Mouse (Mus musculus) gonadal fat pad, adult 2 months (tissue): Measurements from ENCODE around the gene Nr5a2. TPM values are rescaled to one million over a fixed set of nuclear protein-coding genes. Genes with fewer than 3 reads are reported as not detected.

Source experiments
- DNase-seq: peaks from one replicate; pipeline ENCODE4 v3.0.0-alpha.2; 2012; ENCODE audit warnings: low read depth
- polyA plus RNA-seq: library from polyadenylated mRNA; depleted of rRNA; stranded (reverse); fragments of >200 nt; gene quantifications from 2 replicates; pipeline ENCODE4 v1.2.3, GENCODE M21; 2012; rRNA removed

The Nr5a2 gene
- 1.3 and 1.5 TPM in 2 replicates for polyA plus RNA-seq

DNA sequence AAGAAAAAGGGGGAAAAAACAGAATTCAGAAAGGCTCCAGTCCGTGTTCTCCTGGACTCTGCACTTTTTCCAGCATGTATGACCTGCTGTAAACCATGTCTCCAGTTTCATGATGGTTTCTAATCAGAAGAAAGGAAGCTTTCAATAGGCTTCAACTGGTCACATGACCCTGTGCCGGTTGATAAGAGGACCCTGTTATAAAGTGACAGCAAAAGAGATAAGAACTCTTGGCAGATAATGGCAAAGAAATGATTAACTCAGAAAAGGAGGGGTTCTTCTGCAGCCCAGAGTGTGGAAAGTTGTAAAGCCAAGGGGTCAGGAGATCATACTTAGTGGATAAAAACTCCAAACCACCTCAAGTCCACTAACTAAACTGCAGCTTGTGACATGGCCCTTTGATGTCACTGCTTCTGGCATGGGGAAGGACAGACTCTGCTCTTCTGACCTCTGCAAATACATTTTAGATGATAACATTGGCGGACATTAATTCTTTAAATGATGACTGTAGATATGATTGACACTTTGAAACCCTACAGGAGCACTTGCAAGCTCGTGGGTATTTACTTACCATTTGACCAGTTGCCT lies at the start of gene Nr5a2:
Gene Nr5a2, minus strand, starts transcription at position 21 of the 585 bp plus-strand sequence.
- DNase-seq, result no peak

DNA sequence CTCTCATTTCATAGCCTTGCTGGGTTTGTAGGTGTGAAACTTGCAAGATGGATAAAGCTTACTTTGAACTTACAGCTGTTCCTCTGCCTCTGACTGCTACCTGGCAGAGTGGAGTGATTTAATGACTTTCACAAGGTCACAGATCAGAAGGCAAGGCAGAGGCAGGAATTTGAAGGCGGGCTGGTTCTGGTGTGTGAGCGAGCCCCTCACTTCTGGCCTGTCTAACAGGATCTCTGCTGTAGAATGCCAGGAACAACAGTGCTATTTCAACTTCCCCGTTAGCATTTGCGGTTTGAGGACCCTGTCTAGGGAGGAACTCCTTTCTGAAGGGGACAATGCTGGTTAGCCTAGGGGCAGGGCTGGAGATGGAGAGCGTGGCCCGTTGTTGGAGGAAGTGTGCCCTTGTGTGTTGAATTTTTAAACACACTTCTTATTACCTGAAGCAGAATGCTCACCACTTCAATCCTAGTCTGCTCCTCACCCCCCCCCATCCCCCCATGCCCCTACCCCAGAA lies 48.5 kb upstream of the Nr5a2 start:
- DNase-seq, result no peak

DNA sequence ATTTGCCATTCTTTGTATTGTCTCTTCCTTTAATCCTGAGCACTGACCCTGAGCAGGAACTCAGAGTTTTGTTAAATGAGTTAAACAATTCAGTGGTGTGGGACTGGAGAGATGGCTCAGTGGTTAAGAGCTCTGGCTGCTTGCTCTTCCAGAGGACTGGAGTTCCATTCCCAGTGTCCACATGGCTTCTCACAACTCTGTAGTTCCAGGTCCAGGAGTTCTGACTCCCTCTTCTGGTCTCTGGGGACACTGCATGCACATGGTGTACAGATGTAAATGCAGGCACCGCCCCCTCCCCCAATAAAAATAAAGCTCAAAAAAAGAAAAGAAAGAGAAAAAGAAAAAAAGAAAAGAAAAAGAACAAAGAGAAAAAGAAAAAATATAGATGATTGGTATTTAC lies 43.6 kb upstream of the Nr5a2 start:
- no peak for DNase-seq

DNA sequence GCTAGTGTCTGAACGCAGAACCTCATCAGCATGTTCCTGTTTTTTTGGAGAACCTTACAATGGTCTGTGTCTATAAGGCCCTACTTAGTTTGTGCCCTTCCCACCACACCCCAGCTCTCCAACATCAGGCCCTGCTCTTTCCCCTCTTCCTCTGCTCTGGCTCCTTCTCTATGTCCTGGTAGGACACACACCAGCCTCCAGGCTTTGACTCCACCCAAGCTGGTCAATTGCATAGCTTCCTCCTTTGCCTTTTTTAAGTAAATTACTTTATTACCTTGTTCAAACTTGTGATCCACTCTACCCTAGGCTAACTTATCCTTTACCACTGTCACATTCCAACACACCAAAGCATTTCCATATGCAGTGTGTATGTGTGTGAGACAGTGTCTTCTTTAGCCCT lies 42.9 kb upstream of the Nr5a2 start:
- no peak for DNase-seq

DNA sequence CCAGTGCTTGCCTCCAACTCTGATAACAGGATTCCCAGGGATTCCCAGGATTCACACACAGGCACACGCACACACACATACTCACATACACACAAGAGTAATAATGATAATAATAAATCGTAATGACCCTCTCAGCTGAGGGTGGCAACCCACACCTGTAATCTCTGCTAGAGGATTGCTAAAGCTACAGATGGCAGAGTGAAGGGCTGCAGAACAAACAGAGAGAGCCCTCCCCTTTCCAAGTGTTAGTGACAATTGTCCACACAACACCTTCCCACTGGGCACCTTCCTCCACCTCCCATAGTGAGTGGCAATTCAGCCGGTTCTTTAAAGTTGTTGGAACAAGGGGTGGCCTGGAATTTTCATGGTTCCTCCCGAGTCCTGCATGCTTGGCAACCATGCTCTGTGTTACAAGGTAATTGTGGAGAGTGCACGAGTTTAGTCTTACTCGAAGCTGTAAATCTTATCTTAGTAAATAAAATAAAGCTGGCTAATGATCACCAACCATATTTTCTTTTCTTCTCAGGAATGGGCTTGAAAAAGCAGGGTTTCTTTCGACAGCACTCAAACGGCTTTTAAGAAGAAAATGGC lies 31.6 kb upstream of the Nr5a2 start:
- DNase-seq, result no peak

DNA sequence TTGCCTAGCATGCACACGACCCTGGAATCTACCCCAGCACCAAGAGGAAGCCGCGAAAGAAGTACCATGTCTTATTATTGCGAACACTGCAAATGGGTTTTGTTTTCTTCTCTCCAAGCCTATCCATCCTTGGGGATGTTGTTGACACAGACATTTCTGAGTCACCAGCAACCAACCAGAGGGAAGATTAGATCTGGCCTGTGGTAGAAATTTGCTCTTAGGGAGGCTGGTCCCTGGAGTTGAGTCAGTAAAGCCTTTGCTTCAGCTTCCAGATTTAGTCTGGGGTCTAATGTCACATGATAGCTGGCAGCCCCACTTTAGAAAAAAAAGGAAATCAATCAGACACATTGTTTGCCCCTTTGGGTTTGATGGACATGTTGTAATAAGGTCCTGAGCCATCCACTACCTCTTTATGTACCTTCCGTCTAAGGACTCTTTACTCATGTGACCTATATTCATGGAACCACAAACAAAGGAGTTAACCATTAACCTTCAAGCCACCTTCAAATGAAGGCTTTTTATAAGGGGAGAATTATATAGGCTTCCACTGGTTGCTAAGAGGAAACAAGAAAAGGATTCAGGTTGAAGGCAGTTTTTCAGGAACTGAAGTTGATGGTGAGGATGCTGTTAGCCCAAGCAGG lies 20.1 kb upstream of the Nr5a2 start:
- DNase-seq, result no peak

DNA sequence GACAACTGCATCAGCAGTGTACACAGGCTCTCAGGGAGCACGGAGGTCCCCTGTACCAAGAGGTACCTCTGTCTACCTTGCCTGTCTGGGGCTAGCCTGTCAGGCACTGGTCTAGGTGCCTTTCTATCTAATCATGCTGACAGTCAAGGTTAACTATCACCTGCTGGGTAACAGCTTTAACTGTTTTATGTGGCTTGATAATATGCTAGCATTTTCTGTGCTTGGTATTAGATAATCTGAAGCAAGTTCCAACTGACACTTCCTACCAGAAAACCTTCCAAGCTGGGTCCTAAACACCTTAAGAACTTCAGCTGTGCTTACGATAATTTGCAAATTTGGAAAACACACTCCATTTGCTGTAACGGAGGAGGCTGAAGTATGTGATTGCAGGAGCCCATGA lies 17.6 kb upstream of the Nr5a2 start:
- DNase-seq, result no peak

DNA sequence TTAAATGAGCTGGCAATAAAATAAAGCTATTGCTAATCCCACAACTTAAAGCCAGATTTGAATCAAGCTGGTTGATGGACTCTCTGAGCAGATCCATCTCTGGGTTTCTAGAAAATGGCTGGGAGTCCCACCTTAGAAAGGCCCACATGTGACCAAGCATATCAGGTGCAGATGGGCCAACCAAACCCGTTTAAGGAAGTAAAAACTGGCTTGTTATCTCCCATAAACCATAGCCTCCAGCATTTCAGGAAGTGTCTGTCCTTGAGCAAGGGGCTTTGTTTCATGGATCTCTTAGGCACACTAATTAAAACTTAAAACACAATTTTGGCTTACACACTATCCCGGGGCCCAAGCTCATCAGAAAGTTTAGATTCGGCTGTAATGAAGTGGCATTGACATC lies 13.8 kb upstream of the Nr5a2 start:
- no peak for DNase-seq

DNA sequence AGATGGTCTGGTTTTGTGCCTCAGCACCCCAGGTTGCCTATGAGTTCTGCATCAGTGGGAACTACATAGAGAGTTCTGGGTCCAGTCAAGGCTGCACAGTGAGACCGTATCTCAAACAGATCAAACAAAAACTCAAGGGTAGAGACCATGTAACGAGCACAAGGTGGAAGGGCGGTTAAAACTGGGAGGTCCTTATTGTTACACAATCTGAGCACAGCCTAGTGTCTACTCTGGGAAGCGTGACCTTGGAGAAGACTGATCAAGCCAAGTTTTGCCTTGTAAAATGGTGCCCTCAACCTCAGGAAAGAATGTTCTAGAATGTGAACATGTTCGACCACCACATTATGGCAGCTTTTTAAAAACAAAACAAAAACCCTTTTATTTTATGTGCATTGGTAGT lies 12.8 kb upstream of the Nr5a2 start:
- no peak for DNase-seq

DNA sequence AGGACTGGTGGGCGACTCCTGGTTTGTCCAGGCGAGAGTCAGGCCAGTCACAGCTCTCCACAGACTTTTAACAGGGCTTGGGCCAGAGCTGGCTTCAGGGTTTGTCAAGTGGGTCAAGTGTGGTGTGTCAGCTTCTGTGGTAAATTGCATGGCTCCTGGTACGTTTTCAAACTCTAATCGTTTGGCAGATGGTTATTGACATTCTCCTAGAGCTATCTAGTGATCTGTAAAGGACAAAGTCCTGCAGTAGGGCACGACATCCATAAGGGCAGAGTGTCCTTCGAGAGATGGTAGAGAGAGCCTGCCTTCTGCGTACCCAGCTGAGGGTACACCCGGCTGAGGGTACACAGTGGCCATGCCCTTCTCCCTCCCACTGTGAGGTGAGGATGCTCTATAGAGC lies 10.7 kb upstream of the Nr5a2 start:
- DNase-seq, result no peak

DNA sequence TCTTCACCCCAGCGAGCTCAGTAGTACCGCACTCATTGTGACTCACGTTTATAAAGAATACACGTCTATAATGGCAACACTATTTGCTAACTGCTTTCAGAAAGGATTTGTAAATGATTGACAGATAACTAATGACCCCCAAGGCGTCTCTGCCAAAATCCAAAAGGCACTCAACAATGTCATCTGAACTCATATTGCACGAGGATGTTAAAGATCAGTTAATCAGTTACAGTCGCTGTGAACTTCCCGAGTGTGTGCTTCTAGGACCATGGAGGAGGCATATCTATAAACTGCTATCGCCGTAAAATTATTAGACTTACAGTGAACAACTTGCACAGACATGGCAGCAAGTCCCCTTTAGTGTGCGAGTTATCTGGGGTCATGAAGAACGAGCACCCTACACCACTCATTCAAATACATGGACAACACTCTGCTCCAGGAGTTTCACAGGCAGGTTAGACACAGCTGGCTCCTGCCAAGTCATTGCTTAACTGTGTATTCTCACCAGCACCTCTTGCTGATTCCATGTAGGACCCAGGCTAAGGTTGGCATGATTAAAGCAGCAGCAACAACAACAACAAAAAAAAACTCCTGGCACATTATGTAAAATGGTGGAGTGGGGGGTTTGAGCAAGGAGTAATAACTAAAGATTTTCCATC lies 6.6 kb upstream of the Nr5a2 start:
- no peak for DNase-seq

DNA sequence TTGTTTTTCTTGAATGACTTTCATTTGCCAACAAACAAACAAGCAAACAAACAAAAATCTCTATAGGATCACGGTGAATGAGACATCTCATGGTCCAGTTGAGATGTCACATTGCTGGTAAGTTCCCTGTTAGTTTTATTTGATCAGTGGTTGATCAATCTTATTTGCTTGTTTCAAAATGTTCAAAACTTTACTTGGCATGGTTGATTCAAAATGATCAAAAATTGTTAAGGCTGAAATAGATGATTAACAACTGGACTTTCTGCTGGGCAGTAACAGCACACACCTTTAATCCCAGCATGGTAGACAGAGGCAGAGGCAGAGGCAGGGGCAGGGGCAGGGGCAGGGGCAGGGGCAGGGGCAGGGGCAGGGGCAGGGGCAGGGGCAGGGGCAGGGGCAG lies 757 bp downstream of the Nr5a2 start:
- DNase-seq, result no peak

DNA sequence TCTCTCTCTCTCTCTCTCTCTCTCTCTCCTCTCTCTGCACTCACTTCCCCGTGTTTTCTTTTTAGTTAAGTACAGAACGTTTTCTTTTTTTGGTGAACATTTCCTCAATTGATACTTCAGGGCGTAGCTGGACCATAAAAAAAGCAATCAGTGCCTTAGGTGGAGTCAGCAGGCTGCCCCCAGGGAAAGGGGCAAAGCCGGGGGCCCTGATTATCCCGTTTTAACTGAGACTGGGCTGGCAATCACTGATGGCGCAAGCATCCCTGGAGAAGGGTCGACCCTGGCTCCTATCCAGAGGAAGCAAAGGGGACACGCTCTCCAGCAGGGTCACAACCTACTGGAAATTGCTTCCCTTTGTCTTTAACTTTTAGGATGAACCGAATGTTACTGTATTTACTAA lies 1.6 kb downstream of the Nr5a2 start:
- no peak for DNase-seq

DNA sequence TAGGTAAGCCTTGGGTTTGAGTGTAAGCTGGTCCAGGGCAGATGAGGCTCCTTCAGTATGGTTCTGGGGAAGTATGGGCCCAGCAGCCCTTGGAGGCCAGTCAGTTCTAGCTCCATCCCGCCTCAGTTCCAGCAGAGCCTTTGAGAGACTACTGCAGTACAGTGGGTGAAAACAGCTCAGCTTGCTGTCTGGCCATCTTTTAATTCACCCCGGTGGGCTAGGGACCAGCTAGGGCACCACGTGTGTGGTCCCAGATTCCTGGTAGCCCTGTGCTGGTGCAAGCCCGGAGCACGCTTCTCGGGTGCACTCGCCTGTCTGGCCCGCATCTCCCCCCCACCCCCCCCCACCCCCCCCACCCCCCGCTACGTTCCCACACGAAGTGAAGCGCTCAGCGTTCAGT lies 2.1 kb downstream of the Nr5a2 start:
- no peak for DNase-seq

DNA sequence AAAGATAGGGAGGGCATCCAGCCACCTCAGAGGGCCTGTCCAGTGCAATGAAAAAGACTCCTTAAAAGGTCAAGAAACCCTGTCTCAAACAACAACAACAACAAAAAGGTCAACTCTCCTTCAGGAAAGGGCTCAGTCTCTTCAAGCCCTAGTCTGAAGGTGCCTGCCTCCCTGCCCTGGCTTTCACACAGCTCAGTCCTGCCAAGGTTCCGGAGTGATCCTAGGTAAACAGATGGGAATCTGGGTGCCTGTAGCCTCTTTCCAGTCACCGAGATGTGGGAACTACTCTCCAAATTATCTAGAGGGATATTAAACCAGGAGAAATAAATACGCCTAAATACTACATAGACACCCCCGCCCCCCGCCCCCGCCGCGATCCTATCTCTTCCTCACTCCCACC lies 2.6 kb downstream of the Nr5a2 start:
- no peak for DNase-seq

DNA sequence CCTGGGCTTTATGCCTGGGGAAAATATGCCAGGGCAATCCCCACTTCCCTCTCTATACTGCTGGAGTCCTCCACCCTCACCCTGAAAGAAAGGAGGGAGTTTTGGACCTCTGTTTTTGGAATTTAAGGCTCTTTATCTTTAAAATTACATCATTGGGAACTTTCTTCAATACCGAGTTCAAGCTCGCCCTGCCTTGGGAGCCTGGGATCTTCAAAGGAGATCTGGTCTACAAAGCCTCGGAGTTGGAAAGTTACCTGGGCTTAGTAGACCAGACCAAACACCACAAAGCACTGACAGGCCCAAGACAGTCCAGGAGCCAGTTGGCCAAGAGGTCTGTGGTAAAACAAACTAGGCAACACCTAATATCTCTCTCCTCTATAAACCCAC lies 6.1 kb downstream of the Nr5a2 start:
- DNase-seq, result no peak

DNA sequence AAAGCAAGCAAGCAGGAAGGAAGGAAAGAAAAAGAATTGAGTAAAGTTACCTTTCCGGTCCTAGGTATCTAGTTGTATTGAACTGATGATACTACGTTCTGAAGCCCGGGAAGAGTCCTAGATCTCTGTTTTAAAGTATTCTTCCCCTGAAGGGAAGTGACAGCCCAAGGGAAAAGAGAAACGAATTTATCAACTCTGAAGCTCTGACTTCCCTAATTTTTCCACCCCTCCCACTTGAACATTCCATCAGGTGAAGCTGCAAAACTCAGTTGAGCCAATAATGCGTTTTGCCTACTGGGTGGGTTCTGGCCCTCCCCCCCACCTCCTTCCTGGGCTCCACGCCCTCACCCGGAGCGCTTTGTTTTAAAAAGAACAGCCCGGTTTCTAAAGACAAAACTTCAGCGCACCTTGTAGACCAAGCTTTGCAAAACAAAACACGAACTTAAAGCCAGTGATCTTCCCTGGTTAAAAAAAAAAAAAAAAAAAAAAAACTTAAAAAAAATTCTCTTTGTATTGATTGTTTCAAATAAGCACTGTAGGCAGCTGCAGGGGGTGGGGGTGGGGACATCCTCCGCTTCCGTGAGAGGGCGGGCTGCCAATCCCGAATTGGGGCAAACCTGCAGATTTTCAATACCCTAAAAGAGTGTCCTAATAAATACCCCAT lies 6.7 kb downstream of the Nr5a2 start:
- no peak for DNase-seq

DNA sequence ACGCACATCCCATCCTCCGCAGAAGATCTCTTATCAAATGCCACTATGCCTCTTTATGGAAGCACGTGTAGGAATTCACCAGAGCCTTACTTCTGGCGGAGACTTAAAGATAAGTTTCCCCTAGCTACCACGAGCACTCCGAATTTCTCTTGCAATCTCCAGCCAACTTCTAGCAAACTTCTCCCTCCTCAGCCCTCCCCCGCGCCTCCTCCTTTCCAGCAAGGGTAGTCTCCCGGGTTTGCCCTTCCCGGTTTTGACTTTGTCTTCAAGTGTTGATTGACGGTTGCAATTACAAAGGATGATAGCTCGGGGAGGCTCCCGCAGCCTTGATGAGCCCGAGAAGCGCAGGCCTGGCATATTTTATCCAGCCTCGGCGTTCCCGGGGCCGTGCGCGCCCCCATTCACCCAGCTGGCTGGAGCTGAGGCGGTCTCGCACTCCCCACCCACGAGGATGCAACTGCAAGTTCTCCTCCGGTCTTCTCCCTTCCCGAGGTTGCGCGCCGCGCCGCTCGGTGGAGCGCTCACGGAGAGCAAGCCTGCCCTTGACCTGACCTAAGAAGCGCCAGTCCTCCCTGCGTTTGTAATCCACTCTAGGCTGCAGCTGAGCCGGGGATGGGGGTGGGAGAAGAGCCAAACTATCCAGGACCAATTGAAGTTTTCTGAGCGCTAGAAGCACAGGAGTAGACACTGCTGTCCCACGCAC lies 7.5 kb downstream of the Nr5a2 start:
- DNase-seq, result no peak

DNA sequence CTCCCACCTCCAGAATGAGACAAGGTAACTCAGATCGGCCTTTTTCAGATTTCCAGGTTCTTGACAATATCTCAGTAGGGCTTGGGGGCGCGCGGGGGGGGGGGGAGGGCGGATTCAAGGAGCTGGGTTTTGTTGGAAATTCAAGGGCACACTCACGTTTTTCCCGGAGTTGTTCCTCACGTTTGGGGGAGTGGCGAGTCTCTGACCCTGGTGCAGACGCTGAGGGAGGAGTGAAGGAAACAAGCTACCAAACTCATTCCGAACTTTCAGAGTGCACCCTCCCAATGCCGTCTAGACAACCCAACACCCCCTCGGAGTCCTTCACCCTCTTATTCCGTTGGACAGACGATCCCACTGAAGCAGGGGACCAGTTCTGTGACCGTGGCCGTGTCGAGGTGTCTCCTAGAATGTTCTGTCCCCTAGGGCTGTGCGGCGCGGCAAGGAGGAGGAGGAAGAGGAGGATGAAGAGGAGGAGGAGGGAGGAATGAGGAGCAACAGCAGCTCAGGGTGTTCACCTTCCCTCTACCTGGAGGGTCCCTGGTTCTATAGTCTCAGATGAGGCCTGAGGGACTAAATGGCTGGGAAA lies 8.2 kb downstream of the Nr5a2 start:
- DNase-seq, result no peak

DNA sequence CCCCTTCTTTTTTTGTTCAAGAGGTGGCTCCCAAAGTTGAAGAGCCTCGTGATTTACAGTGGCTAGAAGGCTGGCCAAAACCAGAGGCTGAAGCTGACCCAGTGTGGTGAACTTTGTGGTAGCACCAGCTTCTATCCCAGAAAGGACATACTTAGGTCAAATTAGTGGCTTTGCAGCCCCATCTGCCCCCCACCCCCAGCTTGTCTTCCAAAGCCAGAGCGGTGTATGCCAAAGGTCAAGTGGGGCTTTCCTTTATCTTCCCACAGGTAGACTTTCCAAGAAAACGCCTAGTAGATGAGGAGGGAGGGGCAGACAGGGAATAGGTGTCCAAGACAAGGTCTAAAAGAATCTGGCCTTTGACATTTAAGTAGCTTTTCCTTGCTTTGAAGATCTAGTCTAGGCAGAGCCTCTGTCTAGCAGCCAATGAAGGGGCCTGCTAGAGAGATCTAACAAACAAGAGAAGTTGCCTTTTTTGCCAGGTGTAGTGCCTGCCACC lies 9.0 kb downstream of the Nr5a2 start:
- no peak for DNase-seq

DNA sequence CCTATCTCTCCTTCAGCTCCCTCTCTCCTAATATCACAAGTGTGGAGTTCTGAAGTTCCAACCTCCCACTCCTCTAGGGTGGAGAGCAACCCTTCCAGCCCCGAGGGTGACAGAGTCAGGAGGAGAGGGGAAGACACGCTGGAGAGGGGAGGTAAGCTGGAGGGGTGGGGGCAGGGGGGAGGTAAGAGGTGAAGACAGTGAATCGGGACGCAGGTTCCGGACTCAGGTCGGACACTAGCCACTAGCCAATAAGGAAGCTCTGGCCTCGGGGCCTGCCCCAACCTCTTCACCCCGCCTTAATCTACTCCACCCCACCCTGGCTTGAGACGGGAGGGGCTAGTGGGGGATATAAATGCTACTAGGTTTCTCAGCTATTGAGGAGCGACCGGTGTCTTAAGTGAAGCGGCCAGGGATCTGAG lies 10.9 kb downstream of the Nr5a2 start:
- no peak for DNase-seq
